Mouse (Mus musculus): ENCODE data around the gene 2310033P09Rik.

2310033P09Rik gene

GRCm38 (mm10) chr11:59230144-59230760 lies 22.1 kb downstream of the 2310033P09Rik start:
- DNase-seq (ENCODE audit: low read depth, low spot score): no peak

- DNase-seq (ENCODE audit: low read depth, low spot score): no peak
These were observed 24.7 kb downstream of the 2310033P09Rik start for GRCm38 (mm10) chr11:59232797-59233196.

DNA sequence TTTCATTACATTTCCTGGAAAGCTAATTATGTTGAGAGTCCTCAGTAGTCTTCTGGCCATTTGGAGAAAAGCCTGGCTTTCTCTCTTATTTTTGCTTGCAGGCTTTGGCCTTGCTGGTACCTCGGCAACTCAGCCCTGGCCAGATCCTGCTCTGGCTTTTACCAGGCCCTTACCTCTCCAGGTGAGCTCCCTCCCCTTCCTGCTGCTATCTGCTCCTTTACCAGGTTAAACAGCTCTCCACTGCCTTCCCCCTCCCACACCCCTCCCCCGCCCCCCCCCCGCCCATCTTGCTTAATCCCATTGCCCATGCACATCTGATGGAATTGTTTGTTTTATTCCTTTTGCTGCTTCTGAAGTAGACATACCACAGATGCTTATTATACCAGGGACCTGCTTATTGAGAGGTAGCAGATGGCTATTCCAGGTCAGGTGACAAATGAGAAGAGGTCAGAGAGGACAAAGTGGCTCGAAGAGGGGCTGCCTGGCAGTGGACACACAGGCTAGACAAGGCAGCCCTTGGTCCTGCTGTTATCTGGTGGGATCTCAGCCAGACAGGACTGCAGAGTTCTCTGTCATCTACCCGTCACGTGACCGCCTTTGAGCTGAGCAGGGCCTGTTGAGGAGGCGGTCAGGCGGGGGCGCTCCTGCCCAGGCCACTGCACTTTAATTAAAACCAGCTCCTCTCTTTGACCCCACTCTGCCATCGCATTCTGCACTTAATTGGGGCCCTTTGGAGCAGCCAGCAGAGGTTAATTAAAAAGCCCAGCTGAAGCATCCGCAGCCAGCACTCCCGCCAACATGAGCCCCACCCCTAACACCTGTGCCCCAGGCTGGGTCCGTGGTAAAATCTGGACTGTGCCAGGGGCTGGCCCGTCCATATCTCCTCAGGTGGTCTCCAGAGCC lies 30.7 kb downstream of the 2310033P09Rik start:
- no peak for DNase-seq (ENCODE audit: low read depth, low spot score)

GRCm38 (mm10) chr11:59239428-59239785 lies 31.3 kb downstream of the 2310033P09Rik start:
- no peak for DNase-seq (ENCODE audit: low read depth, low spot score)

GRCm38 (mm10) chr11:59239796-59240195 lies 31.7 kb downstream of the 2310033P09Rik start:
- DNase-seq (ENCODE audit: low read depth, low spot score): no peak

DNA sequence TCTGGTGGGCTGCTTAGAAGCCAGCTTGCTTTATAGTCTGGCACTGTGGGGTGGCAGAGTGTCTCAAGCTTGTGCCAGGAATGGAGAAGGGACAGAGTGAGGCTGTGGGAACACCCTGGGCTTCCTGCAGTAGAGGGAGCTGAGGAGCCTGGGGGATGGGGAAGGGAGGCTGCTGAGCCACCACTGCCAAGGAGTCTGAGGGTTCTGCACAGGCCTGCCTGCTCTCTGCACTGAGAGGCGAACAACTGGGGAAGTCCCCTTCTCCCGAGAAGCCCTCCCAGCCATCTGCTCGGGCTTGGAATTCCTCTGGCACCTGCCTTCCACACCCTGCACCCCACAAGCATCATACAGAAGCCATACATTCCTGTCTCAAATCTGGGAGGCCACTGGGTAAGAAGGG lies 33.7 kb downstream of the 2310033P09Rik start:
- DNase-seq (ENCODE audit: low read depth, low spot score): no peak

- DNase-seq (ENCODE audit: low read depth, low spot score): no peak
These were observed 35.7 kb downstream of the 2310033P09Rik start for GRCm38 (mm10) chr11:59243856-59244255.

- no peak for DNase-seq (ENCODE audit: low read depth, low spot score)
These were observed 40.0 kb downstream of the 2310033P09Rik start for GRCm38 (mm10) chr11:59248101-59248500.

GRCm38 (mm10) chr11:59259647-59260046 lies 51.5 kb downstream of the 2310033P09Rik start:
- no peak for DNase-seq (ENCODE audit: low read depth, low spot score)

Data from WW6 (cell line).